Mouse (Mus musculus): Measurements from ENCODE around the gene Srsf9. TPM values are rescaled to one million over a fixed set of nuclear protein-coding genes. Genes with fewer than 3 reads are reported as not detected.
"Not testable (repeated sequence)": the region's sequence is repeated elsewhere in the genome, so short reads cannot be mapped to it uniquely, and the experiment has no call there.

Srsf9 gene
- polyA plus RNA-seq, 1 experiment from 2014 or later: 138 TPM

GRCm38 (mm10) chr5:115301615-115302014 is 25.4 kb upstream of the Srsf9 start:
- peak overlapping the region; percentile 65 for H3K4me2 ChIP-seq
- H3K9ac ChIP-seq (replicated peaks): peak overlapping the region; percentile 52
- no peak; the same call in 1 of the 2 replicates for ATAC-seq (ENCODE audit: low FRiP score)
- no peaks in the 10 kb centered on the region for H3K9me3 ChIP-seq (replicated peaks)
- peaks cover 21% of the 10 kb centered on the region for H3K36me3 ChIP-seq
- WGBS: 28% methylated on average over 13 of the region's 13 CpGs
- H3K27me3 ChIP-seq (replicated peaks): no peaks in the 10 kb centered on the region
- H3K4me3 ChIP-seq (replicated peaks): peak overlapping the region; percentile 82
- peak overlapping the region; percentile 78 for H3K27ac ChIP-seq (replicated peaks)
- peaks cover 34% of the 10 kb centered on the region for H3K4me1 ChIP-seq

GRCm38 (mm10) chr5:115302190-115302589 is 24.8 kb upstream of the Srsf9 start:
- not testable (repeated sequence) for ATAC-seq (ENCODE audit: low FRiP score); H3K27ac ChIP-seq (replicated peaks); H3K4me3 ChIP-seq (replicated peaks); H3K9me3 ChIP-seq (replicated peaks); H3K27me3 ChIP-seq (replicated peaks); H3K9ac ChIP-seq (replicated peaks)
- Histone ChIP-seq H3K4me1 (peaks cover 32% of the 10 kb centered on the region), H3K36me3 (peaks cover 16% of the 10 kb centered on the region), H3K4me2 (peak overlapping the region; percentile 65)
- WGBS: 90% methylated on average over 5 of the region's 7 CpGs

- no peaks in the 10 kb centered on the region for H3K36me3 ChIP-seq
- no peaks in the 10 kb centered on the region for H3K9me3 ChIP-seq (replicated peaks)
- no peak overlapping the region for H3K4me2 ChIP-seq
- no peaks in the 10 kb centered on the region for H3K27me3 ChIP-seq (replicated peaks)
- ATAC-seq (ENCODE audit: low FRiP score): no peak
- peaks cover 12% of the 10 kb centered on the region for H3K4me1 ChIP-seq
- H3K27ac ChIP-seq (replicated peaks): no peak overlapping the region
- no peak overlapping the region for H3K4me3 ChIP-seq (replicated peaks)
- H3K9ac ChIP-seq (replicated peaks): no peak overlapping the region
- WGBS: 88% methylated on average over 4 of the region's 4 CpGs
Measured at GRCm38 (mm10) chr5:115312354-115312753, 14.6 kb upstream of the Srsf9 start.

GRCm38 (mm10) chr5:115312816-115313667 is 13.9 kb upstream of the Srsf9 start:
- WGBS: 76% methylated on average over 10 of the region's 10 CpGs
- no peak overlapping the region for H3K4me2 ChIP-seq
- no peaks in the 10 kb centered on the region for H3K27me3 ChIP-seq (replicated peaks)
- no peak overlapping the region for H3K27ac ChIP-seq (replicated peaks)
- no peak for ATAC-seq (ENCODE audit: low FRiP score)
- H3K4me1 ChIP-seq: peaks cover 19% of the 10 kb centered on the region
- H3K36me3 ChIP-seq: no peaks in the 10 kb centered on the region
- no peak overlapping the region for H3K9ac ChIP-seq (replicated peaks)
- H3K9me3 ChIP-seq (replicated peaks): no peaks in the 10 kb centered on the region
- no peak overlapping the region for H3K4me3 ChIP-seq (replicated peaks)

GRCm38 (mm10) chr5:115313668-115313943 is 13.4 kb upstream of the Srsf9 start:
- ATAC-seq (ENCODE audit: low FRiP score): no peak
- Histone ChIP-seq H3K9ac (replicated peaks) (no peak overlapping the region), H3K4me2 (no peak overlapping the region), H3K36me3 (no peaks in the 10 kb centered on the region), H3K9me3 (replicated peaks) (no peaks in the 10 kb centered on the region), H3K4me1 (peaks cover 24% of the 10 kb centered on the region), H3K4me3 (replicated peaks) (no peak overlapping the region), H3K27ac (replicated peaks) (no peak overlapping the region), H3K27me3 (replicated peaks) (no peaks in the 10 kb centered on the region)
- WGBS: 43% methylated on average over 5 of the region's 5 CpGs

GRCm38 (mm10) chr5:115316968-115317644 is 9.9 kb upstream of the Srsf9 start:
- H3K4me2 ChIP-seq: peak overlapping the region; percentile 9; the same call in 1 of the 2 replicates
- H3K36me3 ChIP-seq: no peaks in the 10 kb centered on the region
- no peak overlapping the region for H3K4me3 ChIP-seq (replicated peaks)
- WGBS: 2% methylated on average over 14 of the region's 14 CpGs
- H3K9me3 ChIP-seq (replicated peaks): no peaks in the 10 kb centered on the region
- H3K9ac ChIP-seq (replicated peaks): no peak overlapping the region
- H3K27me3 ChIP-seq (replicated peaks): no peaks in the 10 kb centered on the region
- H3K27ac ChIP-seq (replicated peaks): peak overlapping the region; percentile 62
- H3K4me1 ChIP-seq: peaks cover 37% of the 10 kb centered on the region
- no peak for ATAC-seq (ENCODE audit: low FRiP score)

- no peaks in the 10 kb centered on the region for H3K36me3 ChIP-seq
- WGBS: 5% methylated on average over 10 of the region's 10 CpGs
- no peak for ATAC-seq (ENCODE audit: low FRiP score)
Measured at GRCm38 (mm10) chr5:115317645-115318328, 9.2 kb upstream of the Srsf9 start.

GRCm38 (mm10) chr5:115319004-115319940 is 7.7 kb upstream of the Srsf9 start:
- WGBS: under 1% methylated on average over 22 of the region's 22 CpGs
- peak overlapping the region; percentile 77 for H3K27ac ChIP-seq (replicated peaks)
- H3K9me3 ChIP-seq (replicated peaks): no peaks in the 10 kb centered on the region
- peaks cover 37% of the 10 kb centered on the region for H3K4me1 ChIP-seq
- ATAC-seq (ENCODE audit: low FRiP score): peak; percentile 63; the same call in 1 of the 2 replicates
- H3K9ac ChIP-seq (replicated peaks): peak overlapping the region; percentile 51
- no peaks in the 10 kb centered on the region for H3K36me3 ChIP-seq
- H3K27me3 ChIP-seq (replicated peaks): no peaks in the 10 kb centered on the region
- peak overlapping the region; percentile 81 for H3K4me2 ChIP-seq
- H3K4me3 ChIP-seq (replicated peaks): peak overlapping the region; percentile 41

More at GRCm38 (mm10) chr5:115317645-115318328, 9.2 kb upstream of the Srsf9 start:
- peak overlapping the region; percentile 10; the same call in 1 of the 2 replicates for H3K4me2 ChIP-seq
- peak overlapping the region; percentile 62 for H3K27ac ChIP-seq (replicated peaks)
- H3K4me3 ChIP-seq (replicated peaks): no peak overlapping the region
- no peaks in the 10 kb centered on the region for H3K9me3 ChIP-seq (replicated peaks)
- no peaks in the 10 kb centered on the region for H3K27me3 ChIP-seq (replicated peaks)
- H3K9ac ChIP-seq (replicated peaks): no peak overlapping the region
- H3K4me1 ChIP-seq: peaks cover 37% of the 10 kb centered on the region

- peaks cover 11% of the 10 kb centered on the region for H3K36me3 ChIP-seq
- H3K4me3 ChIP-seq (replicated peaks): peak overlapping the region; percentile 94
- 29% methylated on average over 11 of the region's 11 CpGs for WGBS
- H3K27ac ChIP-seq (replicated peaks): peak overlapping the region; percentile 93
- peak overlapping the region; percentile 93 for H3K9ac ChIP-seq (replicated peaks)
- H3K9me3 ChIP-seq (replicated peaks): no peaks in the 10 kb centered on the region
- H3K27me3 ChIP-seq (replicated peaks): no peaks in the 10 kb centered on the region
- peak overlapping the region; percentile 87 for H3K4me2 ChIP-seq
- peaks cover 38% of the 10 kb centered on the region for H3K4me1 ChIP-seq
- ATAC-seq (ENCODE audit: low FRiP score): peak; percentile 53
Measured at GRCm38 (mm10) chr5:115326256-115326831, 633 bp upstream of the Srsf9 start.

GRCm38 (mm10) chr5:115327610-115328548 is 902 bp downstream of the Srsf9 start:
- Histone ChIP-seq H3K9ac (replicated peaks) (peak overlapping the region; percentile 93), H3K4me1 (peaks cover 38% of the 10 kb centered on the region), H3K4me2 (peak overlapping the region; percentile 87), H3K27ac (replicated peaks) (peak overlapping the region; percentile 93), H3K27me3 (replicated peaks) (no peaks in the 10 kb centered on the region), H3K36me3 (peaks cover 25% of the 10 kb centered on the region), H3K4me3 (replicated peaks) (peak overlapping the region; percentile 94), H3K9me3 (replicated peaks) (no peaks in the 10 kb centered on the region)
- peak; percentile 23 for ATAC-seq (ENCODE audit: low FRiP score)
- WGBS: 1% methylated on average over 44 of the region's 55 CpGs

All from neural tube, embryonic 15.5 days (tissue).